ENCODE assay signal across 8 mouse cellular contexts in the genomic region with DNA sequence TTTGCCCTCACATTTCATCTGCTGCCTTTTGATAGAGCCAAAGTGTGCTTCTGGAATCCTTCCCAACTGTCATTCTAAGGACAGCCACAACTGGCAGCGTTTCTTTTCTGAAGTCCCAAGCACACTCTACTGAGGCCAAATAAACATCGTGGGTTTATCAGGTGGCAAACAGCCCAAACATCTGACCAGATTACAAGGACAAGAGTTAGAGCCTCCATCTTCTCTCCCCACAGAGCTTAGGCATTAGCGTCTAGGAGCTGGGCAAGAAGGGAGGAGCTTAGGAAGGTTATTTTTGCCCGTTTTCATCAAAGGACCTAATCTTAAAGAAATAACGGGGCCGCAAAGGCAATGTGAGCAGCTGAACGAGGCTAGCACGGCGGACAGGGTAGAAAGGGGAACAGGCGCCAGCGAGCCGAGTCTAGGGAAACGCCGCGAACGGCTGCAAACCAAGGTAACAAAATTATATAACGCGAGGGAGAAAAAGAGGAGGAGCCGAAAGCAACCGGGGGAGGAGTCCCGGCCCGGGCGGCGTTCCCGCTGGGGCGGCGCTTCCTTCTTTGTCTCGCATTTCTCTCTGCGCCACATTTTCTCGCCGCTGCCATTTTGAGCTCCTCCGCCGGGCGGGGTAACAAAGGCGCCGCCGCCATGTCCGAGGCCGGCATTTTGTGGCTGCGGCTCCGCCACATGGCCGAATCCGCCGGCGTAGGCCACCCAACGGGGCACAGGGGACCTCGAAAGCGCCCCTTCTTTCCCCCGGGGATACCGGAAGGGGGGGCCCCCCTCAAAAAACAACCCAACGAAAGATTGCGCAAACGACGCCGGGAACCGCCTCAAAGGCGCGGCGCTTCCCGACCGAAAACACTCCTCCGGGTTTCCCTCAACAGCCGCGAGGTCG. TPM values are rescaled to one million over a fixed set of nuclear protein-coding genes. Genes with fewer than 3 reads are reported as not detected.
DNase-seq lines count a peak whose midpoint lies in the region; ATAC-seq lines count a peak whose summit lies in the region.

No protein-coding gene starts in this region.

- H3K4me1 ChIP-seq in hindbrain, embryonic 15.5 days (replicated peaks), result peaks cover 41% of the 10 kb centered on the region

- WGBS in hindbrain, embryonic 15.5 days, result under 1% methylated on average over 64 of the region's 65 CpGs

- peak overlapping the region; percentile 85 for H3K9ac ChIP-seq in hindbrain, embryonic 15.5 days

- H3K9me3 ChIP-seq in hindbrain, embryonic 15.5 days, result no peaks in the 10 kb centered on the region

- DNase-seq in R1 (ENCODE audit: low read depth, low spot score), result peak; percentile 86
- DNase-seq in cerebellum, postnatal 25 days, result peak; percentile 90 to 93
- DNase-seq in frontal cortex, postnatal 36 days (ENCODE audit: low spot score in 2 of 2), result peak; percentile 83 to 88
- peak; percentile 87 to 88 for DNase-seq in left cerebral cortex, adult 18-20 months (ENCODE audit: low spot score in 2 of 2)
- DNase-seq in lung, postnatal 4 days, result peak; percentile 93 to 94
- peak; percentile 91 for DNase-seq in retina, postnatal 1 day
- peak; percentile 92 for DNase-seq in thymus, postnatal 4 days

- H3K4me3 ChIP-seq in hindbrain, embryonic 15.5 days, result peak overlapping the region; percentile 66

- H3K4me2 ChIP-seq in hindbrain, embryonic 15.5 days, result peak overlapping the region; percentile 68

- peaks cover 39% of the 10 kb centered on the region for H3K36me3 ChIP-seq in hindbrain, embryonic 15.5 days

- peak overlapping the region; percentile 100 for H3K27ac ChIP-seq in hindbrain, embryonic 15.5 days (replicated peaks)

- ATAC-seq in hindbrain, embryonic 15.5 days (ENCODE audit: low FRiP score, low read depth), result peak; percentile 13; the same call in 1 of the 2 replicates

- no peaks in the 10 kb centered on the region for H3K27me3 ChIP-seq in hindbrain, embryonic 15.5 days

RNA-seq across cellular contexts. Expression of a gene that starts 1.6 kb away (rescaled TPM):
- 340 and 351 TPM in 2 replicates for polyA plus RNA-seq in hindbrain, embryonic 15.5 days (2015; fragmentation: Nextera tagmentation; extraction: Ambion mirVana)
- total RNA-seq in left cerebral cortex, adult 18-20 months (2021), result 100 to 1,000 TPM; 670 TPM

RNA-seq across cellular contexts. Expression of a gene that starts 1.7 kb away (rescaled TPM):
- polyA plus RNA-seq in hindbrain, embryonic 15.5 days (2015; fragmentation: Nextera tagmentation; extraction: Ambion mirVana), result 14.0 and 16.1 TPM in 2 replicates
- total RNA-seq in left cerebral cortex, adult 18-20 months (2021), result 10 to 100 TPM in 1 of 2 experiments, 1 to 10 TPM in 1; 8.3 to 10.8 TPM

RNA-seq across cellular contexts. Expression of a gene that starts 8.0 kb away (rescaled TPM):
- polyA plus RNA-seq in hindbrain, embryonic 15.5 days (2015; fragmentation: Nextera tagmentation; extraction: Ambion mirVana), result 8.4 and 8.8 TPM in 2 replicates
- total RNA-seq in left cerebral cortex, adult 18-20 months (2021), result 1 to 10 TPM; 3.0 TPM

RNA-seq across cellular contexts. Expression of a gene that starts 36.4 kb away (rescaled TPM):
- 0.70 and 1.5 TPM in 2 replicates for polyA plus RNA-seq in hindbrain, embryonic 15.5 days (2015; fragmentation: Nextera tagmentation; extraction: Ambion mirVana)
- under 1 TPM in 1 of 2 experiments, not detected in 1; 0.49 TPM for total RNA-seq in left cerebral cortex, adult 18-20 months (2021)

RNA-seq across cellular contexts. Expression of a gene that starts 37.0 kb away (rescaled TPM):
- polyA plus RNA-seq in hindbrain, embryonic 15.5 days (2015; fragmentation: Nextera tagmentation; extraction: Ambion mirVana), result 16.3 and 17.6 TPM in 2 replicates
- total RNA-seq in left cerebral cortex, adult 18-20 months (2021), result 10 to 100 TPM; 19.3 to 20.1 TPM

Comparison
In these comparisons a context has a peak if more than half of its experiments do, and no peak if none do; other contexts are left out.
1. Peak in every context shown above with its lines: DNase-seq, ATAC-seq, H3K4me3 ChIP-seq and H3K27ac ChIP-seq.